Mouse (Mus musculus): ENCODE measurements around the gene Acp6. TPM values are rescaled to one million over a fixed set of nuclear protein-coding genes. Genes with fewer than 3 reads are reported as not detected.
A peak's percentile ranks its signal among the peaks of the same experiment; 100 is the strongest.

Acp6 gene
- polyA plus RNA-seq, 1 experiment from 2014 or later: 24.2 TPM

- no peak overlapping the region for H3K27ac ChIP-seq (ENCODE audit: low read depth, low read length)
- ATAC-seq: no peak
- no peak overlapping the region for H3K4me3 ChIP-seq (ENCODE audit: low read length)
- no peaks in the 10 kb centered on the region for H3K4me1 ChIP-seq (ENCODE audit: control insufficient read depth, insufficient read depth, low read depth, low read length)
- H3K9me3 ChIP-seq (ENCODE audit: control insufficient read depth, low read length): no peaks in the 10 kb centered on the region
- H3K36me3 ChIP-seq (ENCODE audit: control insufficient read depth, insufficient read depth, low read length): no peaks in the 10 kb centered on the region
- H3K9ac ChIP-seq (ENCODE audit: low read depth, low read length): no peak overlapping the region
- no peaks in the 10 kb centered on the region for H3K27me3 ChIP-seq (replicated peaks; ENCODE audit: control insufficient read depth, insufficient read depth, low read length)
- WGBS: 84% methylated on average over 5 of the region's 5 CpGs
- H3K4me2 ChIP-seq (ENCODE audit: low read length): no peak overlapping the region
Measured at GRCm38 (mm10) chr3:97172632-97173031, 14.1 kb downstream of the Acp6 start.

DNA sequence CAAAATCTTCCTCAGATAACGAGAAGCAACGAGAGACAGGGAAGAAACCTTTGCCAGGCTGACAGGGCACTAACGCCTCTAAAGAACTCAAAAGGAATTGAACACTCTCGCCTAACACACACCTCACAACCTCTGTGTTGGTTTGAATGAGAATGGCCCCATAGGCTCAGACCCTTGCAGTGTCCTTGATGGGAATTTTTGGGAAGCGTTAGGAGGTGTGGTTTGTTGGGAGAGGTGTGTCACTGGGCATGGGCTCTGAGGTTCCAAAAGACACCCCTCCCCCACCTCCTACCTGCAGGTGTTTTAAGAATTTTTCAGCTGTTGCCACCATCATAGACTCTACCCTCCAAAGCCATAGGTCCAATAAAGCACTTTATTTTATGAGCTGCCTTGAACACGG, 20.3 kb downstream of the Acp6 start:
- H3K27ac ChIP-seq (ENCODE audit: low read depth, low read length): no peak overlapping the region
- 83% methylated on average over 6 of the region's 6 CpGs for WGBS
- H3K27me3 ChIP-seq (replicated peaks; ENCODE audit: control insufficient read depth, insufficient read depth, low read length): no peaks in the 10 kb centered on the region
- H3K9ac ChIP-seq (ENCODE audit: low read depth, low read length): no peak overlapping the region
- H3K4me1 ChIP-seq (ENCODE audit: control insufficient read depth, insufficient read depth, low read depth, low read length): peaks cover 2% of the 10 kb centered on the region
- no peaks in the 10 kb centered on the region for H3K36me3 ChIP-seq (ENCODE audit: control insufficient read depth, insufficient read depth, low read length)
- H3K9me3 ChIP-seq (ENCODE audit: control insufficient read depth, low read length): no peaks in the 10 kb centered on the region
- no peak overlapping the region for H3K4me2 ChIP-seq (ENCODE audit: low read length)
- ATAC-seq: no peak
- H3K4me3 ChIP-seq (ENCODE audit: low read length): no peak overlapping the region

DNA sequence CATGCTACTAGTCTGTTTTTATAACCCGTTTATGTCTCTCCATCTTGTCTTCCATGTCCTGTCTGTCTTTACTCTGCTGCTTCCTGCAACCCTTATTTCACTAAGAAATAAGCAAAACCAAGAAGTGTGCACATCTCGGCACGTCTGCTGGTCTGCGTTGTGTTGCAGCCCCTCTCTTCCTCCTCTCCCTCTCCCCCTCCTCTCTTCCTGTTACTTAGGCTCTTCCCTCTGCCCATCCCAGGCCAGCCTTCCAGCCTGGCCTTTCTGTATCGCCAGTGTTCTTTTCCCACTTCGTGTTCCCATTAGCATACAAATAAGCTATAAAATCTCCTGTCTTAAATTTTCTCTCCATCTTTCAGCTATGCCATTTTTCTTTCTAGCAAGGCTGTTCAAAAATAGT, 21.9 kb downstream of the Acp6 start:
- no peak for ATAC-seq
- Histone ChIP-seq H3K4me2 (ENCODE audit: low read length) (no peak overlapping the region), H3K9ac (ENCODE audit: low read depth, low read length) (no peak overlapping the region), H3K27me3 (replicated peaks; ENCODE audit: control insufficient read depth, insufficient read depth, low read length) (no peaks in the 10 kb centered on the region), H3K9me3 (ENCODE audit: control insufficient read depth, low read length) (no peaks in the 10 kb centered on the region), H3K27ac (ENCODE audit: low read depth, low read length) (no peak overlapping the region), H3K4me1 (ENCODE audit: control insufficient read depth, insufficient read depth, low read depth, low read length) (peaks cover 2% of the 10 kb centered on the region), H3K36me3 (ENCODE audit: control insufficient read depth, insufficient read depth, low read length) (no peaks in the 10 kb centered on the region), H3K4me3 (ENCODE audit: low read length) (no peak overlapping the region)
- 36% methylated on average over 6 of the region's 6 CpGs for WGBS

GRCm38 (mm10) chr3:97183810-97184209, 25.2 kb downstream of the Acp6 start:
- no peak for ATAC-seq
- Histone ChIP-seq H3K4me1 (ENCODE audit: control insufficient read depth, insufficient read depth, low read depth, low read length) (peaks cover 2% of the 10 kb centered on the region), H3K36me3 (ENCODE audit: control insufficient read depth, insufficient read depth, low read length) (no peaks in the 10 kb centered on the region), H3K27me3 (replicated peaks; ENCODE audit: control insufficient read depth, insufficient read depth, low read length) (no peaks in the 10 kb centered on the region), H3K9ac (ENCODE audit: low read depth, low read length) (no peak overlapping the region), H3K4me3 (ENCODE audit: low read length) (no peak overlapping the region), H3K4me2 (ENCODE audit: low read length) (no peak overlapping the region), H3K27ac (ENCODE audit: low read depth, low read length) (no peak overlapping the region), H3K9me3 (ENCODE audit: control insufficient read depth, low read length) (no peaks in the 10 kb centered on the region)
- WGBS: 50% methylated on average over 3 of the region's 3 CpGs

- WGBS: 43% methylated on average over 10 of the region's 10 CpGs
- H3K36me3 ChIP-seq (ENCODE audit: control insufficient read depth, insufficient read depth, low read length): no peaks in the 10 kb centered on the region
- no peak overlapping the region for H3K4me2 ChIP-seq (ENCODE audit: low read length)
- H3K4me1 ChIP-seq (ENCODE audit: control insufficient read depth, insufficient read depth, low read depth, low read length): no peaks in the 10 kb centered on the region; the same call in 1 of the 2 replicates
- 0 out of 2 replicates have a peak, but pooled peaks have one; percentile 38 for ATAC-seq
- H3K27me3 ChIP-seq (replicated peaks; ENCODE audit: control insufficient read depth, insufficient read depth, low read length): no peaks in the 10 kb centered on the region
- H3K9ac ChIP-seq (ENCODE audit: low read depth, low read length): no peak overlapping the region
- no peak overlapping the region for H3K4me3 ChIP-seq (ENCODE audit: low read length)
- no peaks in the 10 kb centered on the region for H3K9me3 ChIP-seq (ENCODE audit: control insufficient read depth, low read length)
- no peak overlapping the region for H3K27ac ChIP-seq (ENCODE audit: low read depth, low read length)
Measured at GRCm38 (mm10) chr3:97185098-97185860, 26.7 kb downstream of the Acp6 start.

DNA sequence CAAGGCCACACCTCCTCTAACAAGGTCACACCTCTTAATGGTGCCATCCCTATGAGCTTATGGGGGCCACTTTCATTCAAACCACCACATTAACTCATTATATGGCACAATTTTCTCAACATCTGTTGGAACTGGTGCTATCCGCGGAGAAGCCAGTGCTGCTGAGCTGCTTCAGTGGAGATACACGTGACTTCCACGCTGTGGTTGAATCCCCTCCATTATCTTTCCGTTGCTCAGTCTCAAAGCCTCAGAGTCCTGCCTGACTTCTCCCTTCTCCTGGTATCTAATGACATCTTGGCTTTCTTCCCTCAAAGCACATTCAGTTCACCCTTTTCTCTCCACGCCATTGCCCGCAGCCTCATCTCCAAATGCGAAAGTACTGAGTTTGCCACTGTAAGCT, 38.0 kb downstream of the Acp6 start:
- H3K4me2 ChIP-seq (ENCODE audit: low read length): no peak overlapping the region
- no peaks in the 10 kb centered on the region for H3K9me3 ChIP-seq (ENCODE audit: control insufficient read depth, low read length)
- no peaks in the 10 kb centered on the region for H3K36me3 ChIP-seq (ENCODE audit: control insufficient read depth, insufficient read depth, low read length)
- H3K4me1 ChIP-seq (ENCODE audit: control insufficient read depth, insufficient read depth, low read depth, low read length): no peaks in the 10 kb centered on the region
- no peak overlapping the region for H3K4me3 ChIP-seq (ENCODE audit: low read length)
- H3K27me3 ChIP-seq (replicated peaks; ENCODE audit: control insufficient read depth, insufficient read depth, low read length): no peaks in the 10 kb centered on the region
- H3K27ac ChIP-seq (ENCODE audit: low read depth, low read length): no peak overlapping the region
- no peak overlapping the region for H3K9ac ChIP-seq (ENCODE audit: low read depth, low read length)
- no peak for ATAC-seq
- WGBS: 81% methylated on average over 8 of the region's 8 CpGs

DNA sequence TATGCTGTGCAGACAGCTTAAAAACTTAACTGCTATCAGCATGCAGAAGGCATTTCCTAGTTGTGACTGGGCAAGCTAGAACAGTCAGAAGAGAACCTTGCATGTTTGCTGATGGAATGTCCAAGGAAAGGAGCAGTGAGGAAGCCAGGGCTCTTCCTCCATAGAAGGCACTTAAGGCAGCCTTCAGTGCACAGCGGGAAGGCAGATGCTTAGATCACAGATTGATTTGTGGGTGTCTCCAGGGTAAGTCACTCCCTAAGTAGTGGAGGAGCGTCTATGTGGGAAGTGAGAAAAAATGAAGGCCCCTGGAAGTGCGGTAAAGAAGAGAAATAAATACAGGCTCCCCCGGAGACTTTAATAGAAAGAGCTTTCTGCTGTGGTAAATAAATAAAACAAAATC, 40.7 kb downstream of the Acp6 start:
- no peak for ATAC-seq
- H3K36me3 ChIP-seq (ENCODE audit: control insufficient read depth, insufficient read depth, low read length): no peaks in the 10 kb centered on the region
- H3K4me3 ChIP-seq (ENCODE audit: low read length): no peak overlapping the region
- H3K27me3 ChIP-seq (replicated peaks; ENCODE audit: control insufficient read depth, insufficient read depth, low read length): no peaks in the 10 kb centered on the region
- no peak overlapping the region for H3K27ac ChIP-seq (ENCODE audit: low read depth, low read length)
- H3K9ac ChIP-seq (ENCODE audit: low read depth, low read length): no peak overlapping the region
- no peak overlapping the region for H3K4me2 ChIP-seq (ENCODE audit: low read length)
- no peaks in the 10 kb centered on the region for H3K9me3 ChIP-seq (ENCODE audit: control insufficient read depth, low read length)
- 26% methylated on average over 4 of the region's 4 CpGs for WGBS
- no peaks in the 10 kb centered on the region for H3K4me1 ChIP-seq (ENCODE audit: control insufficient read depth, insufficient read depth, low read depth, low read length)

GRCm38 (mm10) chr3:97201943-97202342, 43.4 kb downstream of the Acp6 start:
- WGBS: 43% methylated on average over 5 of the region's 5 CpGs
- Histone ChIP-seq H3K27me3 (replicated peaks; ENCODE audit: control insufficient read depth, insufficient read depth, low read length) (no peaks in the 10 kb centered on the region), H3K27ac (ENCODE audit: low read depth, low read length) (no peak overlapping the region), H3K4me3 (ENCODE audit: low read length) (no peak overlapping the region), H3K36me3 (ENCODE audit: control insufficient read depth, insufficient read depth, low read length) (peaks cover 14% of the 10 kb centered on the region), H3K9me3 (ENCODE audit: control insufficient read depth, low read length) (no peaks in the 10 kb centered on the region), H3K9ac (ENCODE audit: low read depth, low read length) (no peak overlapping the region), H3K4me1 (ENCODE audit: control insufficient read depth, insufficient read depth, low read depth, low read length) (no peaks in the 10 kb centered on the region), H3K4me2 (ENCODE audit: low read length) (no peak overlapping the region)
- ATAC-seq: no peak

GRCm38 (mm10) chr3:97203880-97204279, 45.3 kb downstream of the Acp6 start:
- H3K27ac ChIP-seq (ENCODE audit: low read depth, low read length): no peak overlapping the region
- H3K36me3 ChIP-seq (ENCODE audit: control insufficient read depth, insufficient read depth, low read length): peaks cover 31% of the 10 kb centered on the region
- no peaks in the 10 kb centered on the region for H3K4me1 ChIP-seq (ENCODE audit: control insufficient read depth, insufficient read depth, low read depth, low read length)
- H3K4me2 ChIP-seq (ENCODE audit: low read length): no peak overlapping the region
- 80% methylated on average over 14 of the region's 14 CpGs for WGBS
- no peak overlapping the region for H3K9ac ChIP-seq (ENCODE audit: low read depth, low read length)
- no peak overlapping the region for H3K4me3 ChIP-seq (ENCODE audit: low read length)
- no peaks in the 10 kb centered on the region for H3K27me3 ChIP-seq (replicated peaks; ENCODE audit: control insufficient read depth, insufficient read depth, low read length)
- no peak for ATAC-seq
- no peaks in the 10 kb centered on the region for H3K9me3 ChIP-seq (ENCODE audit: control insufficient read depth, low read length)
